Mouse (Mus musculus) right cerebral cortex, postnatal 10 days (tissue): ENCODE data around the gene Bnip1.

Experiments used
- DNase-seq, 2 experiments: peaks; one replicate each; pipeline ENCODE4 v3.0.0; 2021; ENCODE audit warnings: low spot score in 2 of 2

Gene Bnip1

GRCm38 (mm10) chr17:26793068-26793765 is 12.4 kb downstream of the Bnip1 start:
- no peak for DNase-seq

- peak; percentile 46 to 69 for DNase-seq
Observed at GRCm38 (mm10) chr17:26794744-26795143, 13.9 kb downstream of the Bnip1 start.

DNA sequence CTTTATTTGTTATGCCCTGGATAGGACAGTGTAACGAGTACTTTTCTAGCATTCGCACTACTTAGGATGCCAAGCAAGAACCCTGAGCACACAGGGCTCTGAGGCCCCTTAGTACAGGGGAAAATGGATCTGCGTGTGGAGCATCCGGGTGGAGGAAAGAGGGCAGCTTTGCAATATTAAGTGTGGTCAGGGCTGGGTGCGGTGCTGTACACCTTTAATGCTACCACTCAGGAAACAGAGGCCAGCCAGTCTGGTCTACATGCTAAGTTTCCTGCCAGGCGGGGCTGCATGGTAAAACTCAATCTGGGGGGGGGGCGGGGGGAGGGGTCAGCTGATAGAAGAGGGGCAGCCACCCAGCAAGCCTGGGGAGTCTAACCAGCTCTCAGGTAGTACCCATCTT is 14.5 kb downstream of the Bnip1 start:
- DNase-seq = no peak

DNA sequence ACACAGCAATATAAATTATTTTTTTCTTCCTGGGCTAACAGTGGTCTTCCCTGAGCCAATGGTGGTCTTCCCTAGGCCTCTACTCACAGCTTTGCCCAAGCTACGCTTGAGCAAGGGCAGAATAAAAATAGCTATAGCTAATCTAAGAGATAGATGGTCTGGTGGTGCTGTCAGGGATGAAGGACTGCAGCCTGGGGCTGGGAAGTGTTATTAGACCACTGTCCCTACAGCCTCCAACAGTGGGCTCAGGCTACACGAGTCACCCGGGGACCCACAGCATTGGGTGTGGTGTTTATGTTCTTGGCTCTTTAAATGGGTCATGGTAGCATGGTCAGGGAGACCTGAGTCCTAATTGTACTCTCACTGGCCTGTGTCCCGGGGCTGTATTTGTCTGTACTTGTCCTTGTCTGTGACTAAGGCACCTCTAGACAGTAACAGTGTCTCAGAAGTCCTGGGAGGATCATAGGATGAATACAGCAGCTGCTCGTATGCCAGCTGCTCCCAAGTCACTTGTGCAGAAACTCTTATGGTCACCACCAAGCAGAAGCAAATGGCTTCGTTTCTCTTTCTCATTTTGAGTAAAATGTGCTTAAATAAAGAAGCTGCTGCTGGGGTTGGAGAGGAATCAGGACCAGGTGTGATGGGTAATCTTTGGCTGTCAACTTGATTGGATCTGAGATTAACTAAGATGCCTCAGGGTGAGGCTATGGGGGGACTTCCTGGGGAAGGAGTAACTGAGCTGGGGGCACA is 16.7 kb downstream of the Bnip1 start:
- no peak for DNase-seq

- DNase-seq = no peak
Observed at GRCm38 (mm10) chr17:26802886-26803285, 22.0 kb downstream of the Bnip1 start.

DNA sequence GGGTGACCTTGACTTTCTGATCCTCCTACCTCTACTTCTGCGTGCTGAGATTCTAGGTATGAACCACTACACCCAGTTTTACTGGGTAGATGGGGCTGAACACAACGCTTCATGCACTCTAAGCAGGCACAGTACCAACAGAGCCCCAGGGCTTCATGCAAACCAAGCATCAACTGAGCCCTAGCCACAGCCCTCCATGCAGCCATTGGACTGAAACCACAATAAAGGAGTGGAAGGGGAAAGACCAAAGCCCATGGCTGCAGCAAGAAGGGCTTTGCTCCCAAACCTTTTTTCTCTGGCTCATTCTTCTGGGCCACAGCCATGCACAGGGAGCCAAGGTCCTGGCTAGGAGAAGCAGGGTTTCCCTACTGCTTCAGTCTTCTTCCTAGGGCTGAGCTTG is 31.7 kb downstream of the Bnip1 start:
- DNase-seq = no peak

DNA sequence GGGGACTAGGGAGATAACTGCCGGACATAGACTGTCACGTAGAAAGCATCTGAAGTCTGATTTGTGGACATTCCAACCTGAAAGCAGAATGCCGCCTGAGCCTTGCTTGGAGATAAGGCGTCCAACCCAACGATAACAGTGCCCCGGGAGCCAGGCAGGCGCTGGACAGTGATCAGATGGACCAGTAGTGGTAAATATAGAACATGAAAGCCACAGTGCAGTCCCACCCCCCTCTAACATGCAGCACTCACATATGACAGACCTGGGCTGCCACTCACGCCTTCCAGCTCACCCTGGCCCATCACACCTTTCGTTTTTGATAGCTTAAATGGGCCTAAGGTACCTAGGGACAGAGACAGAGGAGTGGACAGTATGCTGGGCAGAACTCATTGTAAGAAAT is 32.6 kb downstream of the Bnip1 start:
- no peak for DNase-seq

DNA sequence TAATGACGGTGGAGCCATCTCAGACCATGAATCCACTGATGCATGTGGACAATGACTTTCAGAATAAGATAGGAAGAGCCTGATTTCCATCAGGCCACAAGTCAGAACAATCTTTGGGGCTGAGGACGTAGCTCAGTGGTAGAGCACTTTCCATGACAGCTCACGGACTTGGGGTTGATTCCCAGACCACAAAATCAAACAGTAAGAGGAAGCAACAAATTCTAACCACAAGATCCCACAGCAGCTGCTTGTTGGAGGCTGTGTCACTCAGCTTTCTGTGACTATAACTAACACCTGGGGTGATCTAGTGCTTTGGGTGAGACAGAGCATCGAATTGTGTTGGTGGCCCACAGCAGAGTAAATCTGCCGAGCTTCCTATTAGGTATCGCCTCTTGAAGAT is 35.9 kb downstream of the Bnip1 start:
- DNase-seq = no peak

- DNase-seq = no peak
Observed at GRCm38 (mm10) chr17:26817776-26818175, 36.9 kb downstream of the Bnip1 start.

GRCm38 (mm10) chr17:26826131-26826530 is 45.3 kb downstream of the Bnip1 start:
- no peak for DNase-seq

DNA sequence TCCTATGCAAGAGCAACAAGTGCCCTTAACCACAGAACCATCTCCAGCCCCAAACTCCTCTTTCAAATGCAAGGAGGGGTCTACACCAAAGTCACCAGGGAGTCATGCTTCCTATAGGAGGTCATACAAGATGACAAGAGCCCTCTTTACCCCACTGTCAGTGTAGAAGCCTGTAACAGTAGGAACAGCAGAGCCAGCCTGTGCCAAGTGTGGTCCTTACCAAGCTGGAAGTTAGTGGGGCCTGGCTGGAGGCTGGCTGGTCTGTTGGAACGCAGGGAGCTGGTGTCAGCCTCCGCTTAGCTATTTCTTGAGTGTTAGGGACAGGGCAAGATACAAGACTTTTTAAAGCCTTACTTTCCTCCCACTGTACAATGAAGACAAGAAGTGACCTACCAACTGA is 52.9 kb downstream of the Bnip1 start:
- DNase-seq = no peak

DNA sequence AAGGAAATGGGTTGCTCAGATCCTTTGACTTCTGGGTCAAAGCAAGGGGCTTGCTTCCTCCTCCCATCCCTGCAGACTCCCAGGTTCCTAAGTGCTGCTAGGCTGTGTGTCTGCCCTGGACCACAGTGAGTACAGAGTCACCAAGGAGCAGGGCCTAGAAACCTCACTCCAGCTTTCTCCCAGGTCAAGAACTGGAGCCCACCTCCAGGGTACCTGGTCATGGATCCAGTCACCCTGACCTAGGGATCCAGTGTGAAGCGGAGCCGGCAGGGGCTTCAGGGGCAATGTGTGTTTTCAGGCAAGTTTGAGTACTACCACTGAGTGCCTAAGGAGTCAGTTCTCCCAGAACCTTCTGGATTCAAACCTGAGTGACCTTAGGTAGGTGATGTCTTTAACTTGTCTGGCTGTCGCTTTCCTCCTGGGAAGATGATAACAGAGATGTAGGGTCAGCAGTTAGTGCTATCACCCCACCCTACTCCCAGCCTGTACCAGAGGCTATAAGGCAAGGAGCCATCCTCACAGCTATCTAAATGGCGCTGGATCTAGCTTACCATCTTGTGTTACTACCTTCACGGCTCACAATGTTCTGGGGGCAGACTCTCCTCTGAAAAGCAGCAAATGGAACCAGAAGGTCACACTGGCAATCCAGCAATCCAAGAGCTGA is 53.6 kb downstream of the Bnip1 start:
- no peak for DNase-seq

DNA sequence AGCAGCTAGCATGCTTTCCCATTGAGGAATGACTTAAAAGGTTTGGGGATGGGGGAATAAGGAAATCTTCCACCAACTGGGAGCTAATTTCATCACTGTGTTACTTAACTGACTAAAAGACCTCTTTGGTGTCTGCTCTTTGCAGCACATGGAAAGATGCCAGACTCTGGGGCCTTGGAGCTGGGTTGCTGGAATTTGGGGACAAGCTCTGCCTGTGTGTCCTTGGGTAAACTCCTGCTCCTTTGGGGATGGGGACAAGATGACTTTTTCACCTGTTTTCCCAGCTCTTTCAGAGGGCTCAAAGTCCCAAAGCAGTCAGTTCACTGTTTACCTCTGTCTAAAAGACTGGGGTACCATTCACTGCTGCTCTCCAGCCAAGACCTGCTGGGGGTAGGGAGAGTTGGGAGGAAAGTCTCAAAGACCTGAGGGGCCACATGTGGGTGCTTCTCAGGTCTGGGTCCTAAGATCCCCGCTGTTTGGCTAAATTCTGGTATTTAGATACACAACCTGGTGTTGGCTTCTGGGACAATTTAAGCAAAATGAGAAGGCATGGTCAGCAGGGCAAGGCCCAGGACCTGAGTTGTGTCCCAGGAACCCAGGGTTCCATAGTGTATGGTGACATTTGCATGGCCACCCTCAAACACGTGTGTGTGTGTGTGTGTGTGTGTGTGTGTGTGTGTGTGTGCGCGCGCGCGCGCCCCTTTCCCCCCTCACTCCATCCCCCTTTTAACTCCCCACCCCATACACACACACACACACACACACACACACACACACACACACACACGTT is 54.3 kb downstream of the Bnip1 start:
- no peak for DNase-seq

DNA sequence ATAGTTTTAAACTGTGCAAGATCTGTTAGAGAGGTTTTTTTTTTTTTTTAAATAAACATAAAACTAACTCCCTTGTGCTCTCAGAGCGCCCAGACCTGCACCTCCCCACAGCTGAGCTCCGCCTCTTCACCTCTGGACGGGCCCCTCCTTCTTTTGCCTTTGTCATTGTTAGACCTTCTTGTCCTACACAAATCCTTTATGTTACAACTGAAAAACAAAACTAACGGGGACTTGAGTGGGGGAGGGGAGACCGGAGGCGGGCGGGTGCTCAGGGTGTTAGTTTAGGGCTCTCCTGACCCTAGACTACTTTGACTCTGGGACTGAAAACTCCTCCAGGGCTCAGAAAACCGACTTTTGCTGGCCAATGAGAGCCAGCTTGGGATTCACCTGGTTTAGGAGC is 55.1 kb downstream of the Bnip1 start:
- no peak for DNase-seq

DNA sequence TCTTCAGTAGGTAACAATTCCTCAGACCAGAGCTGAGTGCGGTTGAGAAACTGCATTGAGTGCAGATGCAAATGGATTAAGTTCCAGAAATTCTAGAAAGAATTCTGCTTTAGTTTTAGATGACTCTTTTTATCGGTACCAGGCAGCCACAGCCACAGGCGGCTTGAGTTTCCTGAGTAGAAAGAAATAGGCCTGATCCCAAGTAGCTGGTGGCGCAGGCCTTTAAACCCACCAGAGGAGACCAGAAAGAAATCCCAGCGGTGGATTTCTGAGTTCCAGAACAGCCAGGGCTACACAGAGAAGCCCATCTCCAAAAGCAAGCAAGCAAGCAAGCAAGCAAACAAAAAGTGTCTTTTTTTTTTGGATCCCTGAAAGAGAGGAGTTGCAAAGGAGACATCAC is 55.5 kb downstream of the Bnip1 start:
- no peak for DNase-seq

GRCm38 (mm10) chr17:26836786-26837545 is 56.1 kb downstream of the Bnip1 start:
- DNase-seq = no peak

DNA sequence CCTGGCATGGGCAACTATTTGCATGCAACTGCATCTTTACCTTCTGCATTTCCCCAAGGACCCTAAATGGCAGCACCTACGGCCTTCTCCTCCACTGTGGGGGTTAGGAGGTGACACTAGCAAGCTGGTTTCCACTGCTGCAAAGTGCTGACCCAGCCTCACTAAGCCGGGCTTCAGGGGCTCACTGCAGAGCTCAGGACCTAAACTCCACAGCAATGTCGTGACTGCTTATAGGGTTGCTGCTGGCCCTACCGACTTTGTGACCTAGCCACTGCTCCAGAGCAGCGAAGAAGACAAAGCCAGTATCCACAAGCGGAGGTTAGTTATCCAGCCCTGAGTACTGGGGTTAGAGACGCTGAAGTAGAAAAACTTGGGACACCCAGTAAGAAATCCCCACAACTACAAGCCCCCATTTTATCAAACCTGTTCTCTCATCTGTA is 56.7 kb downstream of the Bnip1 start:
- no peak for DNase-seq

GRCm38 (mm10) chr17:26838191-26838910 is 57.5 kb downstream of the Bnip1 start:
- no peak for DNase-seq

DNA sequence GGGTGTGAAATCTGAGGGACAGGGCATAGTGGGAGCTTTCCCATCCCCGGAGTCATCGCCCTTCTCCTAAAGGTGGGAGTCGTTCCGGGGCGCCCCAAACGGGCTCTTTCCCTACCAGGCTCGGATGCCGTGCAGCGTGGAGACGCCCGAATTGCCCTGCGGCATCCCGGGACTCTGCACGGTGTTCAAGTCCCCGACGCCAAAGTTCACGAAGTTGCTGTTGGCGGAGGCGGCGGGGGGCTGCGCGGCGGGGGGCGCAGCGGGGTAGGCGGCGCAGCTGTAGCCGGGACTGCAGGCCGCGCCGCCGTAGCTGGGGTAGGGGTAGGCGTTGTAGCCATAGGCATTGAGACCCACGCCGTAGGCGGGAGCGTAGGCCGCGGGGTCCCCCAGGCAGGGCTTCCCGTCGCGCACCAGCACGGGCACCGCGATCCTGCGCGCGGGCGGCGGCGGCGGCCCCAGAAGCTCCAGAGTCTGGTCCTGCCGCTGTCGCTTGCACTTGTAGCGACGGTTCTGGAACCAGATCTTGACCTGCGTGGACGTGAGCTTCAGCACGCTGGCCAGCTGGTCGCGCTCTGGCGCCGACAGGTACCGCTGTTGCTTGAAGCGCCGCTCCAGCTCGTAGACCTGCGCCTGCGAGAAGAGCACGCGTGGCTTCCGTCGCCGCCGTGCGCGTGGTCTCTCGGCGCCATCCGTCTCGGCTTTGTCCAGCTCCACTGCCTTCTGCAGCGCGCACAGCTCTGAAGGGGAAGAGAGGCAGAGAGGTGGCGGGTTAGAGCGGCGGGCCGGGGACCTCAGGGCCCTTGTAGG is 58.2 kb downstream of the Bnip1 start:
- no peak for DNase-seq
